Mouse (Mus musculus) liver, embryonic 14.5 days (tissue): ENCODE measurements at regions not wholly inside any gene's neighbourhood (a gene's known extent, or its start where the extent isn't known, plus 50 kb on each side); places are given as distances from the start of the nearest gene placed in this dataset.

Experiments
- CTCF ChIP-seq: IDR thresholded peaks from 2 replicates; pipeline ENCODE4 v1.5.1; 2016; ENCODE audit warnings: antibody characterized with exemption, low read depth, control low read depth
- EP300 ChIP-seq: IDR thresholded peaks from 2 replicates; pipeline ENCODE4 v1.6.1; 2016; ENCODE audit warnings: antibody characterized with exemption, low read depth

DNA sequence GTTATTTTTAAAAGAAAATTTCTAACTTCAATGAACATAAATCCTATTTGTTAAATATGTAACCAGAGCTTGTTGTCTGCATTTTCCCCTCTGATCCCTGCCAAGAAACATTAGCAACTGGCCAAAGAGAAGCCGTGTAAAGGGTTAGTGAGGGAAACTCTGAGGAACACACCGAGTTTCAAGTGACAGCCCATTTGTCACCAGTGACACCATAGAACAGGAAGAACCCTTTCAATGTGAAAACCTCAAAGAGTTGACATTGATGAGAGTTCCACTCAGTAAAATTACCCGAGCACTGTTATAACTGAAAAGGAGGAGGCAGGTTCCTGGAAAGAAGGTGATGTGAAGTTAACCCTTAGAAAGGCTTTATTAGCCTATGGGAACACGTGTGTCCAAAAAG lies 127.5 kb upstream of the Hhip start:
- no peak for TF ChIP-seq CTCF
- no peak for TF ChIP-seq EP300
